Mouse (Mus musculus) embryonic facial prominence, embryonic 15.5 days (tissue): ENCODE data around the gene Impg1. TPM values are rescaled to one million over a fixed set of nuclear protein-coding genes. Genes with fewer than 3 reads are reported as not detected.

Source experiments
- ATAC-seq: fragments of 200-750 bp; cut with Nextera tagmentation; 2 replicates; pipeline ENCODE4 v1.8.0; 2017; ENCODE audit warnings: low read depth, moderate TSS enrichment; ENCODE audit not compliant: insufficient number of reproducible peaks, low FRiP score, low TSS enrichment
- H3K27ac ChIP-seq: fragments of 300-500 bp; sonication (generic); replicated peaks from 2 replicates; pipeline ENCODE4 v1.5.1; 2015; ENCODE audit warnings: mild to moderate bottlenecking, inconsistent platforms
- H3K27me3 ChIP-seq: fragments of 300-500 bp; sonication (generic); 2 replicates; pipeline ENCODE4 v1.6.1; 2015; ENCODE audit warnings: inconsistent platforms
- H3K36me3 ChIP-seq: fragments of 300-500 bp; sonication (generic); 2 replicates; pipeline ENCODE4 v1.6.1; 2015; ENCODE audit warnings: mild to moderate bottlenecking, inconsistent platforms
- H3K4me1 ChIP-seq: fragments of 300-500 bp; sonication (generic); 2 replicates; pipeline ENCODE4 v1.6.1; 2015; ENCODE audit warnings: inconsistent platforms
- H3K4me2 ChIP-seq: fragments of 300-500 bp; sonication (generic); replicated peaks from 2 replicates; pipeline ENCODE4 v1.6.1; 2015; ENCODE audit warnings: mild to moderate bottlenecking, inconsistent platforms
- H3K4me3 ChIP-seq: fragments of 300-500 bp; sonication (generic); replicated peaks from 2 replicates; pipeline ENCODE4 v1.5.1; 2015; ENCODE audit warnings: mild to moderate bottlenecking, inconsistent platforms
- H3K9ac ChIP-seq: fragments of 300-500 bp; sonication (generic); 2 replicates; pipeline ENCODE4 v1.6.1; 2015; ENCODE audit warnings: inconsistent platforms
- H3K9me3 ChIP-seq: fragments of 300-500 bp; sonication (generic); replicated peaks from 2 replicates; pipeline ENCODE4 v1.6.1; 2016; ENCODE audit warnings: inconsistent platforms
- WGBS: fragments of 180-500 bp; shearing (Covaris S2); methylation state at CpG from one replicate; pipeline ENCODE4 v1.1.7; 2015; 5-methylcytosine and 5-hydroxymethylcytosine counted together
- polyA plus RNA-seq: library from polyadenylated mRNA; unstranded; fragments of >200 nt; fragmentation: Nextera tagmentation; extraction: Ambion mirVana; gene quantifications from 2 replicates; pipeline ENCODE4 v1.2.1, GENCODE M21; 2015

The Impg1 gene
- polyA plus RNA-seq, 1 experiment from 2014 or later: 0.08 TPM

DNA sequence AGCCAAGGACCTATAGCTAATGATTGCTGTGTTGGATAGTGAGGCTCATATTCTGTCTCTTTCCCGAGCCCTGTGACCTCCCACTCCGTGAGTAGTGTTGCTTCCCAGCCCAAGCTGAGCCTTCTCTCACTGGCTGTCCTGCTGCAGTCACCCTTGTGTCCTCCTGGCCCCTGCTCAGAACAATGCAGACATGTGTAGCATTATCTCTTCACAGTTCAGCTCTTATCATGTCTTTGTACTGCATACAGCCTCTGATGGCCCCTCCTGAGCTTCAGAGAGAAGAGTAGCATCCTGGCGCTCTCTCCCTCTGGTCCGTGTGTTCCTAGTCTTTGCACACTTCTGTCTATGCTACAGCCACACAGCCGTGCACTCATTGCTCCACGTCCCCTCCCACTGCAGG is 187.5 kb downstream of the Impg1 start:
- Histone ChIP-seq H3K4me2 (no peak overlapping the region), H3K27me3 (no peaks in the 10 kb centered on the region), H3K4me1 (no peaks in the 10 kb centered on the region), H3K27ac (no peak overlapping the region), H3K36me3 (no peaks in the 10 kb centered on the region), H3K9me3 (no peaks in the 10 kb centered on the region), H3K9ac (no peak overlapping the region), H3K4me3 (no peak overlapping the region)
- ATAC-seq: no peak
- WGBS: 79% methylated on average over 6 of the region's 6 CpGs

DNA sequence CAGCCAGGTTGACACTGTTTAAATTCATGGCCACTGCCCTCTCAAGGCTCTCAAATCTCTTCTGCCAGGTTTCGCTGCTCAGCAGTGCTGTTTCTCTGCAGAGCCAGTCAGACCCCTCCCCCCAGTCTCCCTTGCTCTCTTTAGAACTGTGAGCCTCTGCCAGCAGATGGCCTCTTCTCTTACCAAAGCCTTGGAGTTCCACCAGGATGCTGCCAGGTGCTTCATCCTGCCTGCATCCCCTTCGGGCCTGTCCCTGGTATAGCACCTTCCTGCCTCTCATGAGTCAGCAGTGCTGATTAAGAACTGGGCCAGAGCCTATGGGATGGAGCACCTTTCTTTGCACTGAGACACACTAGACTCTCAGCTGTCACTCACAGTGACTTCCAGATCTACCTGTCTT is 188.1 kb downstream of the Impg1 start:
- H3K9ac ChIP-seq: no peak overlapping the region
- no peak; the same call in 1 of the 2 replicates for ATAC-seq
- H3K4me1 ChIP-seq: no peaks in the 10 kb centered on the region
- no peaks in the 10 kb centered on the region for H3K36me3 ChIP-seq
- H3K27me3 ChIP-seq: no peaks in the 10 kb centered on the region
- no peaks in the 10 kb centered on the region for H3K9me3 ChIP-seq
- H3K4me2 ChIP-seq: no peak overlapping the region
- no peak overlapping the region for H3K4me3 ChIP-seq
- 55% methylated on average over 2 of the region's 2 CpGs for WGBS
- no peak overlapping the region for H3K27ac ChIP-seq

DNA sequence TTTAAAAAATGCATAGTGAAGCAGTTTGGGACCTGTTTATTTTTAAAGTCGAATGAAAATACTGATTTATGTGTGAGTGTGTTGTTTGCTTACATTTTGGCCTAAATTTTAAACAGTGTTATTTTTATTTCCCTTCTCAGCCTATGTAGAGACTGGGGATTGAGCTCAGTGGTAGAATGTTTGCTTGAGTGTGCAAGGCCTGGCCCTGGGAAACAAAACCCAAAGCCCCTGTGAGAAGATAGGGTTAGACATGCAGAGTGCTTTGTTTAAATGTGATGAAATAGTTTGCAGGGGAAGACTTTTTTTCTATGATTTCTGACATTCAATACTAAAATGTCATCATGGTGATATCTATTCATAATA is 189.5 kb downstream of the Impg1 start:
- Histone ChIP-seq H3K4me3 (no peak overlapping the region), H3K27me3 (no peaks in the 10 kb centered on the region), H3K4me1 (no peaks in the 10 kb centered on the region), H3K27ac (no peak overlapping the region), H3K9ac (no peak overlapping the region), H3K4me2 (no peak overlapping the region), H3K36me3 (no peaks in the 10 kb centered on the region), H3K9me3 (no peaks in the 10 kb centered on the region)
- 80% methylated on average over 1 of the region's 1 CpGs for WGBS
- no peak for ATAC-seq

DNA sequence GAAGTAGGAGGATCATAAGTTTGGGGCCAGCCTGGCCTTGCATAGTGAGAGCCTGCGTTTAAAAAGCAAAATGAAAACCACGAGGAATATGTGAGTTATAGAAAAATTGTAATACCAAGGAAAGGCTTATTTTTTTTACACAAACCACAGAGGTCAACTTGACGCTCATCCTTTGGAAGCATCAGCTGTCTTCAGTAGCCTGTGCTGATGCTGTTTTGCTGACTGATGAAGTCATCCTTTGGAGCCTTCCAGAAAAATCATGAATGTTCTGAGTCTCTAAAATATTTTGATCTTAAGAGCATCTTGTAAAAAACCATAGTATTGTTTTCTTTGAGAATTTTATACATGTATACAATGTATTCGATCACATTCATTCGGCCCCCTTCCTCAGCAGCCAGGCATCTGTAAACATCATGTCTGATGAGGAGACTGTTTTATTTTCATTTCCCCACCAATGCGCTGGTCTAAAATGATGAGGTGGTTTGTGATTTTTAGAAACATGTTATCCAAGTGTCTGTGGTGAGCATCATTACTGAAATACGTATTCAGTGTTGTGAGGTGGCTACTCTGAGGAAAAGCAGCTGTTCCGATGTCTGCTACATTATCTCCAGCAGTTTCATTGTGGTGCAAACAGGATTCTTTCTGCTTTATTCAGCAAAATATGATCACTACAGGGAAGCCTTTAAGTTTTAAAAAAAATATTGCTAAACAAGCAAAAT is 190.1 kb downstream of the Impg1 start:
- Histone ChIP-seq H3K4me2 (no peak overlapping the region), H3K27me3 (no peaks in the 10 kb centered on the region), H3K36me3 (0 out of 2 replicates have a peak, but pooled peaks cover 2% of the 10 kb centered on the region), H3K9ac (no peak overlapping the region), H3K4me3 (no peak overlapping the region), H3K9me3 (no peaks in the 10 kb centered on the region), H3K27ac (no peak overlapping the region), H3K4me1 (no peaks in the 10 kb centered on the region)
- 72% methylated on average over 8 of the region's 8 CpGs for WGBS
- ATAC-seq: no peak

DNA sequence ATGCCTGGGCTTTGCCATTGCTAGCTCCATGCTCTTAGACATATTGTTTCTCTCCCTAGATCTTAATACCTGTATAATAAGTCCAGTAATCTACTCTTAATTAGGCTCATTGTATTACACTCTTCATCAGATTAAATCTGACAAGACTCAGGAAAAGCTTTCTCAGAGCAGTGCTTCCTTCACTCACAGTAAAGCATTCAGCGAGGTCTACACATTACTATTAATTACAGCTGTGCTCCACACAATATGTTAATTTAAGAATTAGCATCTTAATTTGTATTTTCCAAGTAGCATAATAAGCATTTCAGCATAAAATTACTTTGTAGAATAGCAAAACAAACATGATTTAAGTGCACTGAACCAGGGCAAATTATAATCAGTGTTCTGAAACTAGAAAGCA is 192.3 kb downstream of the Impg1 start:
- Histone ChIP-seq H3K4me1 (no peaks in the 10 kb centered on the region), H3K4me3 (no peak overlapping the region), H3K27me3 (no peaks in the 10 kb centered on the region), H3K9me3 (no peaks in the 10 kb centered on the region), H3K27ac (no peak overlapping the region), H3K4me2 (no peak overlapping the region), H3K9ac (no peak overlapping the region), H3K36me3 (0 out of 2 replicates have a peak, but pooled peaks cover 2% of the 10 kb centered on the region)
- WGBS: 54% methylated on average over 1 of the region's 1 CpGs
- no peak for ATAC-seq

DNA sequence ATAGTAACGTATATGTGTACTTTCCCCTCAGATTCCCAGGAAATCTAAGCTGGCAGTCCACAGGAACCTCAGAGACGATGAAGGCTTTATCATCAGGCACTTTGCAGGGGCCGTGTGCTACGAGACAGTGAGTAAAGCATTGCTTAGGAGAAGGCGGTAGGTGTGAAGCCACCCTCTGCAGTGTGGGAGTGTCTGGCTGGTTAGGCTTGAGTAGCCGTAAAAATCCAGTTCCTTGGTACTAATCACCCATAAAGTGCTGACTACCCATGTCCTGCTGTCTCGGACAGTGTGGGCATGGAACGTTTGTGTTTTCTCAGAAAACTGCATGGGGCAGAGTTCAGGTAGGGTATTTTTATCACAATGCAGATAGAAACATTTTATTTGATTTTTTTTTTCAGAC is 195.7 kb downstream of the Impg1 start:
- Histone ChIP-seq H3K4me1 (no peaks in the 10 kb centered on the region), H3K9ac (no peak overlapping the region), H3K36me3 (0 out of 2 replicates have a peak, but pooled peaks cover 2% of the 10 kb centered on the region), H3K4me3 (no peak overlapping the region), H3K27ac (no peak overlapping the region), H3K4me2 (no peak overlapping the region), H3K27me3 (no peaks in the 10 kb centered on the region), H3K9me3 (no peaks in the 10 kb centered on the region)
- ATAC-seq: no peak
- WGBS: 83% methylated on average over 8 of the region's 8 CpGs

DNA sequence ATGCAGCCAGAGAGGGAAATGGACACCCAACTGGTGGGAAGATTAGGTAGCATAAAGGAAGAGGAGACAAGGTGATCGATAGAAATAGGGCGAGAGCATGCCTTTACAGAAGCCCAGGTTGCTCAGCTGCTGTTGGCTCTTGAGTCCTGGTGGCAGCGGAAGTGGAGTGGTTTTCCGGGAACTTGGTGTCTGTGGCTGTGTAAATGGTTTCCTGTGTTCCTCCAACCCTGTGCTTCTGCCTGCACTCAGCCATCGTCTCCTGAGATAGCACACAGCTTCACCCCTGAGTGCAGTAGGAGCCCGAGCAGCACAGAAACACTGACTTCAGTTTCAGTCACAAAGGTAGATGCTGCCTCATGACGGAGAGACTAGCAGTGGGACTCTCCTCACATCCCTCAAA is 198.8 kb downstream of the Impg1 start:
- 0 out of 2 replicates have a peak, but pooled peaks cover 3% of the 10 kb centered on the region for H3K4me1 ChIP-seq
- no peaks in the 10 kb centered on the region for H3K27me3 ChIP-seq
- 81% methylated on average over 7 of the region's 7 CpGs for WGBS
- H3K4me2 ChIP-seq: no peak overlapping the region
- ATAC-seq: no peak
- 0 out of 2 replicates have a peak, but pooled peaks cover 2% of the 10 kb centered on the region for H3K36me3 ChIP-seq
- no peak overlapping the region for H3K27ac ChIP-seq
- H3K4me3 ChIP-seq: no peak overlapping the region
- H3K9ac ChIP-seq: no peak overlapping the region
- H3K9me3 ChIP-seq: no peaks in the 10 kb centered on the region

DNA sequence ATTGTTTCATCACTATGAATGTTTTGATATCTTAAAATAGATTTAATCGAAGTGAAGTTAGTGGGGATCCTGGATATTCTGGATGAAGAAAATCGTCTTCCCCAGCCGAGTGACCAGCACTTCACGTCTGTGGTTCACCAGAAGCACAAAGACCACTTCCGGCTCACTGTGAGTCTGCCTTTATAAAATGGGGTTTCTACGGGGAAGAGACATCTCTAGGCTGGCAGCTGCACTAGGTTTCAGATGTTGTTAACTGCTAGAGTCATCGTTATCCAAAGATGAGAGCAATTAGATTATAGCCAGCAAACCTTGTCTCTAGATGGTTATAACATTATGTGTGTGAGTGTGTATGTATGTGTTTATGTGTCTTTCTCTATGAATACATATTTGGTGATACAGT is 199.2 kb downstream of the Impg1 start:
- no peak overlapping the region for H3K4me3 ChIP-seq
- WGBS: 84% methylated on average over 7 of the region's 7 CpGs
- ATAC-seq: no peak
- 0 out of 2 replicates have a peak, but pooled peaks cover 2% of the 10 kb centered on the region for H3K36me3 ChIP-seq
- H3K27ac ChIP-seq: no peak overlapping the region
- no peaks in the 10 kb centered on the region for H3K27me3 ChIP-seq
- no peak overlapping the region for H3K9ac ChIP-seq
- no peak overlapping the region for H3K4me2 ChIP-seq
- H3K9me3 ChIP-seq: no peaks in the 10 kb centered on the region
- 0 out of 2 replicates have a peak, but pooled peaks cover 3% of the 10 kb centered on the region for H3K4me1 ChIP-seq
